Mouse (Mus musculus) C2C12 (cell line): ENCODE measurements around the gene Olfr1493-ps1. TPM values are rescaled to one million over a fixed set of nuclear protein-coding genes. Genes with fewer than 3 reads are reported as not detected.

Experiments
- H3K27me3 ChIP-seq: one replicate; pipeline ENCODE4 v1.6.1; 2011; ENCODE audit not compliant: control insufficient read depth, insufficient read depth, insufficient read length
- H3K36me3 ChIP-seq: one replicate; pipeline ENCODE4 v1.6.1; 2011; ENCODE audit not compliant: control insufficient read depth, insufficient read depth
- H3K4me3 ChIP-seq: one replicate; pipeline ENCODE4 v1.5.1; 2011; ENCODE audit warnings: mild to moderate bottlenecking, control low read depth; ENCODE audit not compliant: poor library complexity, insufficient read depth, severe bottlenecking
- H3K79me2 ChIP-seq: one replicate; pipeline ENCODE4 v1.6.1; 2011; ENCODE audit not compliant: control insufficient read depth, insufficient read depth
- H3K79me3 ChIP-seq: one replicate; pipeline ENCODE4 v1.6.1; 2011; ENCODE audit warnings: low read depth, control low read depth
- H3ac ChIP-seq: one replicate; pipeline ENCODE3; 2011; ENCODE audit warnings: low read depth; ENCODE audit not compliant: control insufficient read depth, insufficient read length
- CEBPB ChIP-seq: IDR thresholded peaks from one replicate; pipeline ENCODE4 v1.6.1; 2011; ENCODE audit warnings: low read depth, mild to moderate bottlenecking, control low read depth, moderate library complexity
- CTCF ChIP-seq: IDR thresholded peaks from one replicate; pipeline ENCODE4 v1.5.1; 2011; ENCODE audit not compliant: control insufficient read depth, insufficient read depth, insufficient read length
- FOSL1 ChIP-seq: IDR thresholded peaks from one replicate; pipeline ENCODE4 v1.8.0; 2011; ENCODE audit warnings: mild to moderate bottlenecking, low read length; ENCODE audit not compliant: poor library complexity, insufficient read depth, severe bottlenecking
- MAX ChIP-seq: IDR thresholded peaks from one replicate; pipeline ENCODE4 v1.6.1; 2011; ENCODE audit warnings: mild to moderate bottlenecking, control low read depth
- MYOD1 ChIP-seq: IDR thresholded peaks from one replicate; pipeline ENCODE4 v1.6.1; 2011; ENCODE audit warnings: low read depth; ENCODE audit not compliant: control insufficient read depth, insufficient read length
- MYOG ChIP-seq: IDR thresholded peaks from one replicate; pipeline ENCODE4 v1.6.1; 2011; ENCODE audit not compliant: control insufficient read depth, insufficient read length; ENCODE audit errors: extremely low read depth
- USF1 ChIP-seq: IDR thresholded peaks from one replicate; pipeline ENCODE4 v1.6.1; 2011; ENCODE audit warnings: low read depth, mild to moderate bottlenecking, control low read depth, moderate library complexity
- long read RNA-seq, 2 experiments: library from polyadenylated mRNA; unstranded; transcript quantifications; one replicate each; pipeline ENCODE4 v2.0.0; 2019 to 2020
- polyA plus RNA-seq: library from polyadenylated mRNA; unstranded; fragments of >200 nt; fragmentation: generic; extraction: Trizol; gene quantifications from one replicate; pipeline ENCODE4 v1.2.1, GENCODE M21; 2012; ENCODE audit warnings: missing spikeins

Gene Olfr1493-ps1
- polyA plus RNA-seq, result not detected
- long read RNA-seq, experiment 1, result 0 reads
- long read RNA-seq, experiment 2, result 0 reads

DNA sequence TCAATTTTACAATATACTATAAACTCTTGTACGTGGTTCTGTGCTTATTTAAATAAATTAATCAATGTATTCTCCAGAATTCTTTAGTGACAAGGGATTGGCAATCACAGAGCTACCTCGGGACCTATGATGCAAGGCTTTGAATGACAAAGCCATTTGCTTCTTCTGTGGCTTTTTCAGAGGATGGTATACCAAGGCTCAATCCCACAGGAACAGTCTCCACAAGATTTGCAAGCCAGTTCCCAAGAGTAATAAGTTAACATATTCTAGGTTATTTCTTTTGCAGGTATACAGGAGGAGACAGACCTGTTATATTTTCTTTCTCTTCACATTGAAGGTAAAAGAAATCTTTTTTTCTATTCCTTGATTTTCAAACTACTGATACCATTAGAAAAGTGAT lies at the start of gene Olfr1493-ps1:
Olfr1493-ps1 (plus strand) TSS at position 301 of the 400 bp plus-strand sequence.
- no peaks in the 10 kb centered on the region for H3K79me2 ChIP-seq
- no peaks in the 10 kb centered on the region for H3K79me3 ChIP-seq
- no peak within 1 kb of the TSS for H3K4me3 ChIP-seq
- H3K36me3 ChIP-seq, result no peaks in the 10 kb centered on the region
- no peak for TF ChIP-seq CTCF
- TF ChIP-seq FOSL1, result no peak
- no peak for TF ChIP-seq CEBPB
- no peak for TF ChIP-seq MYOG
- TF ChIP-seq MYOD1, result no peak
- no peak for TF ChIP-seq MAX
- no peak for TF ChIP-seq USF1
- H3K27me3 ChIP-seq, result no peaks in the 10 kb centered on the region
- no peak within 1 kb of the TSS for H3ac ChIP-seq

- H3K79me3 ChIP-seq, result no peaks in the 10 kb centered on the region
- TF ChIP-seq MYOD1 (no peak), CTCF (no peak), USF1 (no peak), CEBPB (no peak), FOSL1 (no peak), MYOG (no peak), MAX (no peak)
Measured at GRCm38 (mm10) chr19:13696968-13697367, 26.1 kb upstream of the Olfr1493-ps1 start, which contains the start of gene Olfr1491. Gene Olfr1491, plus strand, starts transcription at chr19:13697268.

DNA sequence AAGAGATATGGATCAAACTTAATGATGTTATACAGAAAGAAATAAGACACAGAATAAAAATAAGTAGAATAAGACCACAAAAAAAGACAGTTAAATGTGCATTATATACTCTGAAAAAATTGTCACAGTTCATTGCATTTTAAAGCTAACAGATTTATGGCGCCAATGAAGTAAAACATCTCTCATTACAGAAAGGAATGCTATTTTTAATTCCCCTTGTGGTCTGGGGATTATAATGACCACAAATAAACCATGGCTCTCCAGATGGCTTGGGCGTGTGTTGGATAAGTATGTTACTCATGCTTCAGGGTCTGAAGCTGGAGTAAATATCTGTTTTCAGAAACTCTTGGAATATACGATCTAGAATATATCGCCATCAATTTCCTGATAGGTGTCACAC lies 16.4 kb downstream of the Olfr1493-ps1 start, which contains the start of gene Olfr1494:
Olfr1494 (plus strand) TSS at position 301 of the 400 bp plus-strand sequence.
- no peak for TF ChIP-seq CTCF
- no peak for TF ChIP-seq FOSL1
- no peak for TF ChIP-seq MYOG
- no peak for TF ChIP-seq USF1
- no peak for TF ChIP-seq MYOD1
- no peak for TF ChIP-seq MAX
- TF ChIP-seq CEBPB, result no peak
- H3K36me3 ChIP-seq, result no peaks in the 10 kb centered on the region
- no peaks in the 10 kb centered on the region for H3K79me3 ChIP-seq
- H3K4me3 ChIP-seq, result no peak within 1 kb of the TSS
- H3K27me3 ChIP-seq, result no peaks in the 10 kb centered on the region
- H3K79me2 ChIP-seq, result no peaks in the 10 kb centered on the region
- no peak within 1 kb of the TSS for H3ac ChIP-seq

More at GRCm38 (mm10) chr19:13696968-13697367, 26.1 kb upstream of the Olfr1493-ps1 start, which contains the start of gene Olfr1491:
- Histone ChIP-seq H3K27me3 (no peaks in the 10 kb centered on the region), H3K36me3 (no peaks in the 10 kb centered on the region), H3K79me2 (no peaks in the 10 kb centered on the region), H3ac (no peak within 1 kb of the TSS), H3K4me3 (no peak within 1 kb of the TSS)

DNA sequence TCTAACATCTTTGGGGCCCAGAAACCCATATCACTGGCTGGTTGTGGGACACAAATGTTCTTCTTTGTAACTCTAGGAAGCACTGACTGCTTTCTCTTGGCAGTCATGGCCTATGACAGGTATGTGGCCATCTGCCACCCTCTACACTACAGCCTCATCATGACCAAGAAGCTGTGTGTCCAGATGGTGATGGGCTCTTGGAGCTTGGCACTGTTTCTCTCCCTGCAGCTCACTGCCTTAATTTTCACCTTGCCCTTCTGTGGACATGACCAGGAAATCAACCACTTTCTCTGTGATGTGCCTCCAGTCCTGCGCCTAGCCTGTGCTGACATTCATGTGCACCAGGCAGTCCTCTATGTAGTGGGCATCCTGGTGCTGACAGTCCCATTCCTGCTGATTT lies 26.3 kb downstream of the Olfr1493-ps1 start:
- Histone ChIP-seq H3K4me3 (no peak overlapping the region), H3K79me2 (no peaks in the 10 kb centered on the region), H3ac (no peak overlapping the region), H3K79me3 (no peaks in the 10 kb centered on the region), H3K27me3 (no peaks in the 10 kb centered on the region), H3K36me3 (no peaks in the 10 kb centered on the region)
- no peak for TF ChIP-seq CEBPB

GRCm38 (mm10) chr19:13764306-13764705 lies 41.2 kb downstream of the Olfr1493-ps1 start, which contains the start of gene Olfr1495:
Gene Olfr1495, plus strand, starts transcription at chr19:13764606.
- H3K4me3 ChIP-seq, result no peak within 1 kb of the TSS
- TF ChIP-seq FOSL1 (no peak), CTCF (no peak), MAX (no peak), MYOG (no peak), CEBPB (no peak), USF1 (no peak), MYOD1 (no peak)

GRCm38 (mm10) chr19:13768565-13769276 lies 45.6 kb downstream of the Olfr1493-ps1 start:
- Histone ChIP-seq H3K4me3 (no peak overlapping the region), H3K79me3 (no peaks in the 10 kb centered on the region), H3K27me3 (no peaks in the 10 kb centered on the region), H3ac (no peak overlapping the region), H3K36me3 (no peaks in the 10 kb centered on the region), H3K79me2 (no peaks in the 10 kb centered on the region)
- TF ChIP-seq MYOG (no peak), CTCF (no peak), MYOD1 (no peak), USF1 (no peak), FOSL1 (no peak), CEBPB (no peak), MAX (no peak)

More at GRCm38 (mm10) chr19:13764306-13764705, 41.2 kb downstream of the Olfr1493-ps1 start, which contains the start of gene Olfr1495:
- Histone ChIP-seq H3K27me3 (no peaks in the 10 kb centered on the region), H3K79me2 (no peaks in the 10 kb centered on the region), H3K36me3 (no peaks in the 10 kb centered on the region), H3ac (no peak within 1 kb of the TSS), H3K79me3 (no peaks in the 10 kb centered on the region)
